Mouse (Mus musculus) myocyte (in vitro differentiated cells): ENCODE measurements around the gene Pogz. TPM values are rescaled to one million over a fixed set of nuclear protein-coding genes. Genes with fewer than 3 reads are reported as not detected.

Experiments
- polyA plus RNA-seq: library from polyadenylated mRNA; unstranded; fragments of >200 nt; fragmentation: generic; extraction: Trizol; gene quantifications from one replicate; pipeline ENCODE4 v1.2.1, GENCODE M21; 2012; ENCODE audit warnings: missing spikeins

Gene Pogz
- polyA plus RNA-seq, 1 experiment, result 11.5 TPM

Other genes starting within 250 kb of the Pogz start
- not detected for gene Gm10972, start 194.5 kb upstream of the Pogz start, polyA plus RNA-seq
- gene Tuft1, start 178.7 kb upstream of the Pogz start, polyA plus RNA-seq, result 3.5 TPM
- gene Selenbp2, start 144.0 kb upstream of the Pogz start, polyA plus RNA-seq, result 0.16 TPM
- 0.02 TPM for gene Cgn, start 51.1 kb upstream of the Pogz start, polyA plus RNA-seq
- gene Psmb4, start 49.4 kb downstream of the Pogz start, polyA plus RNA-seq, result 475 TPM
- gene Selenbp1, start 95.5 kb downstream of the Pogz start, polyA plus RNA-seq, result 0.44 TPM
- 3.5 TPM for gene Rfx5, start 116.5 kb downstream of the Pogz start, polyA plus RNA-seq
- 44.9 TPM for gene Pi4kb, start 137.2 kb downstream of the Pogz start, polyA plus RNA-seq
- gene Zfp687, start 177.9 kb downstream of the Pogz start, polyA plus RNA-seq, result 11.5 TPM
- 338 TPM for gene Psmd4, start 205.0 kb downstream of the Pogz start, polyA plus RNA-seq